Mouse (Mus musculus) CH12.LX (cell line): ENCODE results near the gene Traf1.

ENCODE experiments used
- CTCF ChIP-seq, 2 experiments: IDR thresholded peaks in 1 of 2; conservative IDR thresholded peaks in 1 of 2; 2 replicates each; pipeline ENCODE4 v1.5.1; 2011 to 2012; ENCODE audit warnings: low read depth in 2 of 2, low read length in 2 of 2, improper control_type of control experiment in 1 of 2, inconsistent platforms in 1 of 2, mild to moderate bottlenecking in 1 of 2, moderate library complexity in 1 of 2
- E2F4 ChIP-seq: IDR thresholded peaks from 2 replicates; pipeline ENCODE4 v1.6.1; 2011; ENCODE audit warnings: low read depth, low read length, improper control_type of control experiment; ENCODE audit not compliant: insufficient replicate concordance
- KAT2A ChIP-seq: IDR thresholded peaks from 2 replicates; pipeline ENCODE4 v1.6.1; 2012; ENCODE audit warnings: low read length, improper control_type of control experiment, inconsistent platforms; ENCODE audit not compliant: insufficient replicate concordance
- MYC ChIP-seq: IDR thresholded peaks from 2 replicates; pipeline ENCODE4 v1.6.1; 2011; ENCODE audit warnings: low read depth, mild to moderate bottlenecking, improper control_type of control experiment, low read length
- POLR2A ChIP-seq: IDR thresholded peaks from 2 replicates; pipeline ENCODE4 v1.6.1; 2011; ENCODE audit warnings: low read depth, mild to moderate bottlenecking, improper control_type of control experiment, low read length
- ZKSCAN1 ChIP-seq: IDR thresholded peaks from 2 replicates; pipeline ENCODE4 v1.6.1; 2012; ENCODE audit warnings: low read depth, inconsistent platforms, low read length, improper control_type of control experiment, borderline replicate concordance

GRCm38 (mm10) chr2:34991966-34992365 lies 30.4 kb upstream of the Traf1 start:
- TF ChIP-seq KAT2A, result no peak
- no peak for TF ChIP-seq ZKSCAN1
- no peak for TF ChIP-seq E2F4
- TF ChIP-seq CTCF (conservative IDR thresholded peaks at IDR 0.05 in 1 of 2, IDR thresholded peaks at IDR 0.05 in 1 of 2; ENCODE audit: low read depth in 2 of 2, low read length in 2 of 2), result no peak
- TF ChIP-seq MYC, result no peak
- no peak for TF ChIP-seq POLR2A
